Mouse (Mus musculus): Measurements from ENCODE around the gene Ism2. TPM values are rescaled to one million over a fixed set of nuclear protein-coding genes. Genes with fewer than 3 reads are reported as not detected.

Gene Ism2
- polyA plus RNA-seq, 1 experiment from 2014 or later, result 0.60 TPM

DNA sequence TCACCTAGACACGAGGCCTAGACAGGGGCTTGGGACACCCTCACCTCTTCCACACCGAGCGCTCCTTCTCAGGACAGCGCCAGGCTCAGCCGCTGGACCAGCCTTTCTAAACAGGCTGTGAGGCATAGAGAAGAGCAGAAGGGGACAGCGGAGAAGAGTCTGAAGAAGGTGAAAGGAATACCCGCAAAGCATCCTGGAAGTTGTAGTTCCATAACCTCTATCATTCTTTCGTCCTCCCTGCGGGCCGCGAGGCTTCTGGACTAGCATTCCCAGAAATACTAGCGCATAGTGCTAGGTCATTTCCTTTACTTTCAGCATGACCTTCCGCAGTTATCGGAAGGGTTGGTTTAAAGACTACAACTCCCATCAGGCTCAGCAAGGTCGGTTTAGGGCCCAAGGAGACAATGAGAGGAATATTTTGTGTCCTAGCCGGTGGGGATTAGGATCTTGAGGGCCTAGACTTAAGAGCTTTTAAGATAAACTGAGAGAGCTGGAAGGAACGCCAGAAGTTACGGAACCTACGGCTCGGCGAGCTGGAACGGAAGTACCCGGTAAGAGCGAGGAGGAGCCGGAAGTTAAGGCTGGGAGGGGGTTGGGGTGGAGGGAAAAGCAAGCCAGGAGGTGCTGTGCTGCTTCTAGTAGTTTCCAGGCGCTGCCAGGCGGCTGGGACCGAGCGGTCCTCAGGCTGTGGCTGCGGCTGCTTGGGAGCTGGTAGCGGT lies 33.2 kb downstream of the Ism2 start, which contains the start of the genes Vipas39 and Ahsa1:
Gene Vipas39 (minus strand): TSS at position 149 of the 719 bp plus-strand sequence.
Gene Ahsa1 (plus strand): TSS at position 372 of the 719 bp plus-strand sequence.
- WGBS, result under 1% methylated on average over 31 of the region's 31 CpGs
- peak within 1 kb of the TSS; percentile 88 for H3K9ac ChIP-seq
- peak; percentile 98 for ATAC-seq (ENCODE audit: low read depth)
- H3K4me2 ChIP-seq, result peak within 1 kb of the TSS; percentile 97
- H3K27me3 ChIP-seq, result no peaks in the 10 kb centered on the region
- peaks cover 31% of the 10 kb centered on the region for H3K4me1 ChIP-seq (replicated peaks)
- H3K4me3 ChIP-seq, result peak within 1 kb of the TSS; percentile 73
- H3K27ac ChIP-seq (replicated peaks), result peak within 1 kb of the TSS; percentile 90
- H3K9me3 ChIP-seq, result no peaks in the 10 kb centered on the region
- H3K36me3 ChIP-seq, result peaks cover 44% of the 10 kb centered on the region

DNA sequence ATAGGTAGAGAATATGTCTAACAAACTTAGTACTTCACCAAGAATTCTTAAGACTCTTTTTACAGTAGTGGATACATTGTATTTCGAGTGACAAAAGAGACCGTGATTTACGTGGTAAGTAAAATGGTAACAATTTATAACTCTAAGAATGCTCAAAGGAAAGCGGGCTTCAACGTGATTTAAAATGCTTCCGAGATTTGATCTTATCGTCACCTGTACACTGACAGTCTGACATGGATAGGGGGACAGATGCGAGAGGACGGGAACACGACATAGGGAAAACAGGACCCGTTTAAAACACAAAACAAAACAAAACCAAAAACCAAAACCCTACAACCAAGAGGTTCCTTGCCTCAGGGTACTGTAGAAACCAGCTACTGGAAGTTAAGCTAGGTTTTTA lies 34.1 kb downstream of the Ism2 start:
- Histone ChIP-seq H3K36me3 (peaks cover 43% of the 10 kb centered on the region), H3K27me3 (no peaks in the 10 kb centered on the region), H3K9me3 (no peaks in the 10 kb centered on the region), H3K4me3 (peak overlapping the region; percentile 73), H3K4me1 (replicated peaks) (peaks cover 31% of the 10 kb centered on the region), H3K27ac (replicated peaks) (peak overlapping the region; percentile 87), H3K9ac (peak overlapping the region; percentile 86), H3K4me2 (peak overlapping the region; percentile 72)
- 28% methylated on average over 11 of the region's 11 CpGs for WGBS
- ATAC-seq (ENCODE audit: low read depth), result no peak

DNA sequence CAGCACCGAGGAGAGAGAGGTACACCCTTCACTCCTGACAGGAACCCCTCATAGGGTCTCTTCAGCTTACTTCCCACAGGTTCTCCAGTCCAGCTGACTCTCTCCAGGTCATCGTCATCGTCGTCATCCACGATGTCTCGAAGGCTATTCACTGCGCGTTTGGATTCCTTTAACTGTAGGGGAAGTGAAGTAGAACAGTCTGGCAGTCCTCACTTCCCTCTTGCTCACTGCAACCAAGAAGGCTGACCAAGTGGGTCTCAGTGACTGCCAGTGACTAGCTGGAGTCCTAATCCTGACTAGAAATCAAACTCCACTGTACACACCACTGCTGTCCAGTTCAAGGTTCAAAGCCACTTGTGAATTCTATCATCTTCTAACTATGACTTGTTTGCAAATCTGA lies 38.9 kb downstream of the Ism2 start:
- H3K4me1 ChIP-seq (replicated peaks), result peaks cover 14% of the 10 kb centered on the region; the same call in 1 of the 2 replicates
- no peak overlapping the region for H3K27ac ChIP-seq (replicated peaks)
- no peaks in the 10 kb centered on the region for H3K27me3 ChIP-seq
- 96% methylated on average over 8 of the region's 8 CpGs for WGBS
- H3K9ac ChIP-seq, result no peak overlapping the region
- ATAC-seq (ENCODE audit: low read depth), result no peak
- no peaks in the 10 kb centered on the region for H3K9me3 ChIP-seq
- H3K4me2 ChIP-seq, result no peak overlapping the region
- H3K36me3 ChIP-seq, result peaks cover 74% of the 10 kb centered on the region
- no peak overlapping the region for H3K4me3 ChIP-seq

DNA sequence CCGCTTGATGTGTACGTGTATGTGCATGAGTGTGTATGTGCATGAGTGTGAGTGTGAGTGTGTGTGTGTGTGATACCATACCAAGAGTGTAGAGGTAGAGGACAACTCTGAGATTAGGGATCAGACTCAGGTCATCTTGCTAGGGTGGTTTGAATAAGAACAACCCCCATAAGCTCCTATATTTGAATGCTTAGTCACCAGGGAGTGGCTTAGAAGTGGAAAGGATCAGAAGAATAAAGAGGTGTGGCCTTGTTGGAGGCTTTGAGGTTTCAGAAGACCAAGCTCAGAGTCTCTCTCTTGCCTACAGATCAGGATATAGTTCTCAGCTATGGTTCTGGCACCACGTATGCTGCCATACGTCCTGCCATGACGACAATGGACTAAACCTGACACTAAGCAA lies 42.9 kb downstream of the Ism2 start:
- peaks cover 93% of the 10 kb centered on the region for H3K36me3 ChIP-seq
- ATAC-seq (ENCODE audit: low read depth), result no peak
- no peak overlapping the region for H3K4me2 ChIP-seq
- no peak overlapping the region for H3K9ac ChIP-seq
- H3K27ac ChIP-seq (replicated peaks), result no peak overlapping the region
- WGBS, result 96% methylated on average over 5 of the region's 5 CpGs
- H3K4me3 ChIP-seq, result no peak overlapping the region
- no peaks in the 10 kb centered on the region for H3K27me3 ChIP-seq
- no peaks in the 10 kb centered on the region for H3K4me1 ChIP-seq (replicated peaks)
- no peaks in the 10 kb centered on the region for H3K9me3 ChIP-seq

DNA sequence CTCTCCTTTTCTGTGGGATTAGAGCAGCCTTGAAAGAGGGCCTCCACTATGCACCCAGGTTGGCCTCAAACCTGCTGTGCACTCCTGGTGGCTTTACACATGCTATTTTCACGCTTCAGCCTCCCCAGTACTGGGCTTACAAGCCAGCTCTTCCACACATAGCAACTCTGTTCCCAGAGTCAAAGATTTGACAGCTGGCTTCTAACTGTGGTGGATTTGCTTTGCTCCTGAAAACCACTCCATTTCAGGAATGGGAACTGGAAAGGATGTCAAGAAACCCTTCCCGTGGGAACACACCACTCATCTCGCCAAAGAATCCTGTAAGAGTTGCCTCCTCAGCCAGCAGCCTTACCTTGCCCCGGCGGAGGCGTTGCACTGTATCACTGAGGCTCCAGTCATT lies 45.6 kb downstream of the Ism2 start:
- WGBS, result 93% methylated on average over 6 of the region's 6 CpGs
- Histone ChIP-seq H3K9me3 (no peaks in the 10 kb centered on the region), H3K36me3 (peaks cover 96% of the 10 kb centered on the region), H3K27ac (replicated peaks) (no peak overlapping the region), H3K4me2 (no peak overlapping the region), H3K9ac (no peak overlapping the region), H3K4me1 (replicated peaks) (no peaks in the 10 kb centered on the region), H3K4me3 (no peak overlapping the region), H3K27me3 (no peaks in the 10 kb centered on the region)
- ATAC-seq (ENCODE audit: low read depth), result no peak

DNA sequence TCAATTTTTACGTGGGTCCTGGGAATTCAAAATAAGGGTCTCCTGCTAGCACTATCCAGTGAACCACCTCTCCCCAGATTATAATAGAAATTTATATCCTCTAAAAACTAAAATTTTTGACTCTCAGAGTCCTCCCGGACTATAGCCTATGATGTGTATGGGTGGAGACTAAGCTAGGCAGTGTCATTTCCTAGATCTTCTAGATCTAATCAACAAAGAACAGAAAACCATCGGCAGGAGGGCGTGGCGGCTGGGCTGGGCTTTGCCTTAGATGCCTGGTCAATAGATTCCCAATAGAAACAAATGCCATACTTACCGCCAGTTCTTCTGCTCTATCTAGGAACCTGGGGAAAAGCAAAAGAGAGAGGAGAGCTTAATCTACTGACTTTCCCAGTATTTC lies 49.3 kb downstream of the Ism2 start:
- Histone ChIP-seq H3K9me3 (no peaks in the 10 kb centered on the region), H3K27me3 (no peaks in the 10 kb centered on the region), H3K36me3 (peaks cover 91% of the 10 kb centered on the region), H3K4me2 (no peak overlapping the region), H3K4me3 (no peak overlapping the region), H3K27ac (replicated peaks) (no peak overlapping the region), H3K4me1 (replicated peaks) (no peaks in the 10 kb centered on the region), H3K9ac (no peak overlapping the region)
- no peak for ATAC-seq (ENCODE audit: low read depth)
- 92% methylated on average over 6 of the region's 6 CpGs for WGBS

DNA sequence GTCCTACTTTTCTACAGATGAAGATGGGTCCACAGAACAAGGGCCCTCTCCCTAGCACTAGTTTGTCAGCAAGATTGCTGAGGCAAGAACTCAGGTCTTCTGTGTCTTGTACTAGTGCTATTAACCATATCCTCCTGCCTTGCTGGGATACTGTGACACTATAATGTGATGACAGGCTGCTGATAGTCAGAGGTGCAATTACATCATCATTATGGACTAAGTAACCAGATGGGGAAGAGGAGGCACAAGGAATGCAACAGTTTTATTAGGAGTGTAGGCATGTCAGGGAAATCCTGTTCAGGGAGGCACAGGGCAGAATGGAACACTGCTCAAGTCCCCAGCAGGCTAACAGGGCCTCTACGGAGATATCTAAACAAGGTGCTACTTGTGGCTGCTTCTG lies 60.9 kb downstream of the Ism2 start, which contains the start of gene Noxred1:
Gene Noxred1 (minus strand): TSS at position 101 of the 400 bp plus-strand sequence.
- peaks cover 56% of the 10 kb centered on the region for H3K36me3 ChIP-seq

DNA sequence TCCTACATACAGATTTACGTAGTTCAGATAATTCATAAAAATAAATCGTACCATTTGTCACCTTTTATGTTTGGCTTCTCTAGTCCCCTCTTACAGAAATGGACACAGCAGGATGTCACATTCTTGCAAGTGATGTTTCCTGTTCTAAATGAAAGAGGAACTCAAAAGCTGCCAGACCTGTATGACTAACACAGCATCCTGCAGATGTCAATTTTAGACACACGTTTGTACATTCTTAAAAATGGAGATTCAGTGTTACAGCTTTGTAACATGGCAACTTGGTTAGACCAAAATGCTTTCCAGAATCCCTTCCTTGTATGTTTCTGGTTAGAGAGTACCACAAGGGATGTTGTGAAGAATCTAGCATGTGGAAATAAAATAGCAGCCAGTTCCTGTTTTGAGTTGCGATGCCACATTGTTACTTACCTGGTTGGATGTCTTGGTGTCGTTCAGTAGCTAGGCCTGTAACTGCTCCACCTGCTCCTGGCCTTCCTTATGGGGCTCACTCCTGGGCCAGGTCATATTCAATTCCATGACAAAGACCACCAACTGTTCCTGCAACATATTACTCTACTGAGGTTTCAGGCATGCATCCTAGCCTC lies 62.5 kb downstream of the Ism2 start:
- no peaks in the 10 kb centered on the region for H3K9me3 ChIP-seq
- WGBS, result 80% methylated on average over 5 of the region's 5 CpGs
- ATAC-seq (ENCODE audit: low read depth), result no peak

More for the DNA sequence above, 60.9 kb downstream of the Ism2 start, which contains the start of gene Noxred1:
- no peak for ATAC-seq (ENCODE audit: low read depth)
- Histone ChIP-seq H3K4me3 (no peak within 1 kb of the TSS), H3K27ac (replicated peaks) (no peak within 1 kb of the TSS), H3K4me2 (no peak within 1 kb of the TSS), H3K9me3 (no peaks in the 10 kb centered on the region), H3K9ac (no peak within 1 kb of the TSS), H3K27me3 (no peaks in the 10 kb centered on the region), H3K4me1 (replicated peaks) (no peaks in the 10 kb centered on the region)
- 97% methylated on average over 1 of the region's 1 CpGs for WGBS

DNA sequence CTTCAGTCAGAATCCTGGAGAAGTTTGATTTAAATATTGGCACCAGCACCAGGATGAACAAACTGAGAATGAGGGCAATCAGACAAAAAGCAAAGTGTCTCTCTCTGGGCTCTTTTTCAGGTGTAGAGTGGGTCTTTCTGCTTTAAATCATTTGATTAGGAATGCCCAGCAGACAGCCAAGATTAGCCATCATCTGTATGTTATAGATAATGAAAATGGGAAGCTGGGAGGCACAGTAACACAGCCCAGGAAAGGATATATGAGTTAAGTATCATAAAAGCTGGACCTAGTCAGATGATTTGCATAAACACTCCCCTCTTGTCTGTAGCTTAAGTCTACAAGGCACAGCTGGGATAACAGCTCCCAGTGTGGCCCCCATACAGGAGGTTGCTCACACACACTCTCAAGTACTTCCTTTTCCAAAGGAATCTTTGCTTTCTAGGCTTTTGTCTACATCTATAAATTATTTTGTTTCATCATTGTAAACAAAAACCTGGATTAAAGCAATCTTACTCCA lies 69.1 kb downstream of the Ism2 start:
- peaks cover 19% of the 10 kb centered on the region; the same call in 1 of the 2 replicates for H3K36me3 ChIP-seq
- no peak overlapping the region for H3K4me2 ChIP-seq
- no peaks in the 10 kb centered on the region for H3K4me1 ChIP-seq (replicated peaks)
- ATAC-seq (ENCODE audit: low read depth), result no peak
- H3K27me3 ChIP-seq, result no peaks in the 10 kb centered on the region
- H3K27ac ChIP-seq (replicated peaks), result no peak overlapping the region
- no peaks in the 10 kb centered on the region for H3K9me3 ChIP-seq
- no peak overlapping the region for H3K4me3 ChIP-seq
- no peak overlapping the region for H3K9ac ChIP-seq

More for the DNA sequence above, 62.5 kb downstream of the Ism2 start:
- peaks cover 53% of the 10 kb centered on the region for H3K36me3 ChIP-seq
- H3K9ac ChIP-seq, result no peak overlapping the region
- no peak overlapping the region for H3K4me3 ChIP-seq
- no peak overlapping the region for H3K27ac ChIP-seq (replicated peaks)
- H3K4me2 ChIP-seq, result no peak overlapping the region
- no peaks in the 10 kb centered on the region for H3K27me3 ChIP-seq
- H3K4me1 ChIP-seq (replicated peaks), result no peaks in the 10 kb centered on the region

DNA sequence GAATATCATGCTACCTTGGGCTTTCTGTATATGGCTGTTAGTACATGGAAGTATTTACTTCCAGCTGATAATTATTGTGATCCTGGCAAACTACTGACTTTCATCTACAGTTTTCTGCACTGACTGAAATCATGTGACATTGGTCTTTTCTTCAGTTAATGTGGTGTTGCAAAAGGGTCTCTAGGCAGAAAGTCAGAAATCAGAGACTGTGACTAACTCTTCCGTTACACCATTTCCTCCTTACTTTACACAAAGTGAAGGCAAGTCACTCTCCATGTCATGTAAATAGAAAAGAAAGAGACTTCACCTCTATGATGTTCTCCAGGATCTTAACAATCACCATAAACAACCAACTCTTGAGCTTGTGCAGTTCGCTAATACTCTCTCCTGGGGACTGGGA lies 69.9 kb downstream of the Ism2 start:
- Histone ChIP-seq H3K4me3 (no peak overlapping the region), H3K36me3 (peaks cover 19% of the 10 kb centered on the region; the same call in 1 of the 2 replicates), H3K4me1 (replicated peaks) (no peaks in the 10 kb centered on the region), H3K4me2 (no peak overlapping the region), H3K27me3 (no peaks in the 10 kb centered on the region), H3K27ac (replicated peaks) (no peak overlapping the region), H3K9me3 (no peaks in the 10 kb centered on the region), H3K9ac (no peak overlapping the region)
- WGBS, result 94% methylated on average over 2 of the region's 2 CpGs
- ATAC-seq (ENCODE audit: low read depth), result no peak

Data from neural tube, embryonic 13.5 days (tissue).